9 mouse cellular contexts compared by ENCODE assay signal in the genomic region with DNA sequence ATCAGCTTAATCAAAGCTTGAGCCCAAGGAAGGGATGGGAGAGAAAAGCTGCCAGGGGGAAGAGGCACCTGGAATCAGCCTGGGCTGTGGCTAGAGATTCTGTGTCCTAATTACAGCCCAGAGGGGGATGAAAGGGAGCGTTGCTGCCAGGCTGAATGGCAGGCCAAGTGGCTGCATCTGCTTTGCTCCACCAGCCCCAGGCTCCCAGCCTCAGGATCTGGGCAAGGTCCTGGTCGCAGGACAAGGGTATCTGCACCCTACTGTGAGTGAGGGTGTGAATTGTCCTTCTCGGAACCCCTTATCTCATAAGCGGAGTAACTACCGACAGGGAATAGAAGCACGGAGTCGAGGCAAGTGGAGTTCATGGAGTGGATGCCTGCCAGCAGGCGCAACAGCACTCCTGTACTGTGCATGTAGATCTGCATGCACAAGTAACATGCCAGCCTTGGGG. TPM values are rescaled to one million over a fixed set of nuclear protein-coding genes. Genes with fewer than 3 reads are reported as not detected.
A peak's percentile ranks its signal among the peaks of the same experiment; 100 is the strongest.
DNase-seq lines count a peak whose midpoint lies in the region; ATAC-seq and TF ChIP-seq lines count a peak whose summit lies in the region.
"Had no signal": no experiment of that assay in that cellular context is flagged by ENCODE, and none has a peak within 500 bp of the region (broad histone marks: within the 10 kb centered on the region; RNA-seq: fewer than 3 reads in every experiment).

No protein-coding gene starts in this region.

- H3K27me3 ChIP-seq in testis, adult 2 months (ENCODE audit: control insufficient read depth, insufficient read depth, low read length) = peaks cover 9% of the 10 kb centered on the region
- no peaks in the 10 kb centered on the region for H3K27me3 ChIP-seq in forebrain, embryonic 13.5 days
- peaks cover 51% of the 10 kb centered on the region for H3K27me3 ChIP-seq in midbrain, embryonic 13.5 days
- H3K27me3 ChIP-seq in stomach, postnatal 0 days (ENCODE audit: control insufficient read depth, insufficient read depth, low read length) = peaks cover 67% of the 10 kb centered on the region

- no peak for ATAC-seq in forebrain, embryonic 13.5 days
- ATAC-seq in midbrain, embryonic 13.5 days = no peak
- ATAC-seq in stomach, postnatal 0 days (ENCODE audit: low FRiP score, low TSS enrichment) = no peak

- DNase-seq in testis, postnatal 10 days (ENCODE audit: low spot score) = no peak
- DNase-seq in MN1 (ENCODE audit: low spot score) = no peak
- DNase-seq in stomach, postnatal 0 days (ENCODE audit: low spot score) = no peak
- DNase-seq in kidney, adult 8-10 months = no peak
- no peak for DNase-seq in embryo, embryonic 10.5 days (ENCODE audit: low spot score)
- DNase-seq: heart, postnatal 14 days had no signal

- WGBS in forebrain, embryonic 13.5 days = 2% methylated on average over 8 of the region's 8 CpGs
- 3% methylated on average over 8 of the region's 8 CpGs for WGBS in midbrain, embryonic 13.5 days
- 5% methylated on average over 8 of the region's 8 CpGs for WGBS in stomach, postnatal 0 days

- H3K9me3 ChIP-seq in forebrain, embryonic 13.5 days (replicated peaks) = no peaks in the 10 kb centered on the region
- no peaks in the 10 kb centered on the region for H3K9me3 ChIP-seq in midbrain, embryonic 13.5 days
- no peaks in the 10 kb centered on the region for H3K9me3 ChIP-seq in stomach, postnatal 0 days (ENCODE audit: control insufficient read depth, low read length)

- no peak overlapping the region for H3K27ac ChIP-seq in testis, adult 2 months (ENCODE audit: control insufficient read depth, insufficient read depth, low read depth, low read length)
- peak overlapping the region; percentile 100 for H3K27ac ChIP-seq in forebrain, embryonic 13.5 days
- H3K27ac ChIP-seq in midbrain, embryonic 13.5 days = peak overlapping the region; percentile 97
- no peak overlapping the region for H3K27ac ChIP-seq in stomach, postnatal 0 days (replicated peaks)

- H3K4me2 ChIP-seq in forebrain, embryonic 13.5 days = peak overlapping the region; percentile 99
- H3K4me2 ChIP-seq in midbrain, embryonic 13.5 days (replicated peaks) = peak overlapping the region; percentile 90
- no peak overlapping the region for H3K4me2 ChIP-seq in stomach, postnatal 0 days (replicated peaks; ENCODE audit: low read depth)

- no peak for TF ChIP-seq EP300 in stomach, postnatal 0 days (optimal IDR thresholded peaks at IDR 0.05)

- H3K4me1 ChIP-seq in testis, adult 2 months (ENCODE audit: control insufficient read depth, insufficient read depth, low read length) = peaks cover 28% of the 10 kb centered on the region
- H3K4me1 ChIP-seq in forebrain, embryonic 13.5 days = peaks cover 40% of the 10 kb centered on the region
- peaks cover 77% of the 10 kb centered on the region for H3K4me1 ChIP-seq in midbrain, embryonic 13.5 days (replicated peaks)
- no peaks in the 10 kb centered on the region for H3K4me1 ChIP-seq in stomach, postnatal 0 days (replicated peaks; ENCODE audit: control insufficient read depth, insufficient read depth)

- peak overlapping the region; percentile 100 for H3K9ac ChIP-seq in forebrain, embryonic 13.5 days
- H3K9ac ChIP-seq in midbrain, embryonic 13.5 days (replicated peaks) = peak overlapping the region; percentile 99
- H3K9ac ChIP-seq in stomach, postnatal 0 days (ENCODE audit: low read length) = no peak overlapping the region

- peak overlapping the region; percentile 74 for H3K4me3 ChIP-seq in testis, adult 2 months (ENCODE audit: control insufficient read depth, low read depth, low read length)
- peak overlapping the region; percentile 99 for H3K4me3 ChIP-seq in forebrain, embryonic 13.5 days
- H3K4me3 ChIP-seq in midbrain, embryonic 13.5 days (replicated peaks) = peak overlapping the region; percentile 86
- no peak overlapping the region for H3K4me3 ChIP-seq in stomach, postnatal 0 days (ENCODE audit: low read depth, low read length)

- TF ChIP-seq POLR2A in testis, adult 2 months (IDR thresholded peaks at IDR 0.05; ENCODE audit: control insufficient read depth, low read depth, low read length) = no peak

- TF ChIP-seq CTCF in testis, adult 2 months (IDR thresholded peaks at IDR 0.05; ENCODE audit: control insufficient read depth, insufficient read depth, insufficient replicate concordance, low read depth, low read length) = no peak
- no peak for TF ChIP-seq CTCF in stomach, postnatal 0 days (IDR thresholded peaks at IDR 0.05; ENCODE audit: low read depth)

- no peaks in the 10 kb centered on the region for H3K36me3 ChIP-seq in testis, adult 2 months (ENCODE audit: control insufficient read depth, insufficient read depth, low read length)
- peaks cover 25% of the 10 kb centered on the region for H3K36me3 ChIP-seq in forebrain, embryonic 13.5 days (ENCODE audit: poor library complexity, severe bottlenecking)
- H3K36me3 ChIP-seq in midbrain, embryonic 13.5 days = no peaks in the 10 kb centered on the region
- no peaks in the 10 kb centered on the region for H3K36me3 ChIP-seq in stomach, postnatal 0 days (ENCODE audit: control insufficient read depth, insufficient read depth, low read length)

RNA-seq across cellular contexts. Expression of a gene that starts 35.4 kb away (rescaled TPM):
- 74.5 and 78.3 TPM in 2 replicates for polyA plus RNA-seq in testis, adult 2 months (2012; rRNA removed)
- 29.7 and 30.4 TPM in 2 replicates for polyA plus RNA-seq in forebrain, embryonic 13.5 days (2015; fragmentation: Nextera tagmentation; extraction: Ambion mirVana)
- 22.0 and 23.8 TPM in 2 replicates for polyA plus RNA-seq in midbrain, embryonic 13.5 days (2015; fragmentation: Nextera tagmentation; extraction: Ambion mirVana)
- 13.9 and 18.5 TPM in 2 replicates for polyA plus RNA-seq in stomach, postnatal 0 days (2015; fragmentation: Nextera tagmentation; extraction: Ambion mirVana)

Comparison
In these comparisons a context has a peak if more than half of its experiments do, and no peak if none do; other contexts are left out.
1. H3K27ac ChIP-seq: peak in forebrain, embryonic 13.5 days (single experiment) and midbrain, embryonic 13.5 days (single experiment); none in testis, adult 2 months (single experiment) and stomach, postnatal 0 days (single experiment).